Comparison of ENCODE assay signal across 31 mouse cellular contexts in genomic region chr7:66364491-66364890, GRCm38 (mm10). TPM values are rescaled to one million over a fixed set of nuclear protein-coding genes. Genes with fewer than 3 reads are reported as not detected.
"Had no signal": no experiment of that assay in that cellular context is flagged by ENCODE, and none has a peak within 500 bp of the region (broad histone marks: within the 10 kb centered on the region; RNA-seq: fewer than 3 reads in every experiment).

No protein-coding gene starts in this region.

- H3K4me3 ChIP-seq: heart, embryonic 10.5 days; heart, embryonic 13.5 days; heart, embryonic 15.5 days; hindbrain, embryonic 13.5 days; hindbrain, embryonic 15.5 days; kidney, embryonic 15.5 days; limb, embryonic 13.5 days; limb, embryonic 15.5 days had no signal

- H3K27me3 ChIP-seq: heart, embryonic 13.5 days; heart, embryonic 15.5 days; hindbrain, embryonic 13.5 days; hindbrain, embryonic 15.5 days; kidney, embryonic 15.5 days; limb, embryonic 13.5 days; limb, embryonic 15.5 days had no signal

- H3K36me3 ChIP-seq: heart, embryonic 15.5 days; hindbrain, embryonic 13.5 days; hindbrain, embryonic 15.5 days had no signal

- H3K9me3 ChIP-seq: heart, embryonic 10.5 days; hindbrain, embryonic 15.5 days; limb, embryonic 15.5 days had no signal

- ATAC-seq: hindbrain, postnatal 0 days; intestine, embryonic 16.5 days had no signal

- H3K9ac ChIP-seq: heart, embryonic 13.5 days; heart, embryonic 15.5 days; hindbrain, embryonic 13.5 days; hindbrain, embryonic 15.5 days; kidney, embryonic 15.5 days; limb, embryonic 13.5 days; limb, embryonic 15.5 days had no signal

- H3K4me1 ChIP-seq: hindbrain, embryonic 13.5 days; hindbrain, embryonic 15.5 days had no signal

- H3K4me2 ChIP-seq: heart, embryonic 13.5 days; heart, embryonic 15.5 days; hindbrain, embryonic 13.5 days; hindbrain, embryonic 15.5 days; kidney, embryonic 15.5 days; limb, embryonic 13.5 days; limb, embryonic 15.5 days had no signal

- H3K27ac ChIP-seq: heart, embryonic 10.5 days; heart, embryonic 13.5 days; heart, embryonic 15.5 days; hindbrain, embryonic 13.5 days; hindbrain, embryonic 15.5 days; hindbrain, postnatal 0 days; kidney, embryonic 15.5 days; kidney, postnatal 0 days; limb, embryonic 13.5 days; limb, embryonic 15.5 days had no signal

- DNase-seq: gastrocnemius, postnatal 14 days; gastrocnemius, postnatal 36 days; heart, adult 18-20 months; heart, postnatal 14 days; heart, postnatal 36 days; kidney, adult 11 months; kidney, adult 2 months; kidney, adult 9 months; kidney, postnatal 14 days; kidney, postnatal 36 days; layer of hippocampus, adult 9-11 months; layer of hippocampus, postnatal 36 days; left cerebral cortex, postnatal 4 days had no signal

RNA-seq across cellular contexts. Expression of gene Gm10974, which starts 1.2 kb away (rescaled TPM):
- polyA plus RNA-seq: gonadal fat pad, adult 2 months; heart, embryonic 10.5 days; heart, embryonic 13.5 days; heart, embryonic 15.5 days; heart, postnatal 0 days; hindbrain, embryonic 11.5 days; hindbrain, embryonic 13.5 days; hindbrain, embryonic 15.5 days; hindbrain, postnatal 0 days; intestine, embryonic 14.5 days; intestine, embryonic 16.5 days; kidney, adult 2 months; kidney, embryonic 15.5 days; kidney, postnatal 0 days; large intestine, adult 2 months; limb, embryonic 11.5 days; limb, embryonic 13.5 days; limb, embryonic 15.5 days; liver, adult 2 months had no signal
